Mouse (Mus musculus) heart, postnatal 10 days (tissue): Measurements from ENCODE around the gene Mbnl1. TPM values are rescaled to one million over a fixed set of nuclear protein-coding genes. Genes with fewer than 3 reads are reported as not detected.

Source experiments
- DNase-seq, 2 experiments: peaks; one replicate each; pipeline ENCODE4 v3.0.0; 2021
- intact Hi-C: fragments of 180-260 bp; cut with DNase I; formaldehyde crosslinking; loops from one replicate; pipeline ENCODE4 v1.15.1; 2025
- total RNA-seq, 2 experiments: library from RNA; stranded (reverse); gene quantifications; 2 replicates each; pipeline ENCODE4 v1.2.3; 2021

The Mbnl1 gene
- total RNA-seq, 2 experiments from 2014 or later: 185 to 187 TPM

- intact Hi-C loops: no loop called here
- no peak for DNase-seq
Observed at GRCm38 (mm10) chr3:60645531-60645930, 172.9 kb downstream of the Mbnl1 start.

GRCm38 (mm10) chr3:60648293-60648692 is 175.7 kb downstream of the Mbnl1 start:
- intact Hi-C loops: no loop called here
- no peak for DNase-seq

GRCm38 (mm10) chr3:60660762-60661161 is 188.1 kb downstream of the Mbnl1 start:
- no peak for DNase-seq
- intact Hi-C loops: no loop called here
